Mouse (Mus musculus): ENCODE results near the gene Gprasp1. TPM values are rescaled to one million over a fixed set of nuclear protein-coding genes. Genes with fewer than 3 reads are reported as not detected.
"Not testable (repeated sequence)": the region's sequence is repeated elsewhere in the genome, so short reads cannot be mapped to it uniquely, and the experiment has no call there.

The Gprasp1 gene
- polyA plus RNA-seq (2012): 0.71 and 19.3 TPM in 2 replicates

DNA sequence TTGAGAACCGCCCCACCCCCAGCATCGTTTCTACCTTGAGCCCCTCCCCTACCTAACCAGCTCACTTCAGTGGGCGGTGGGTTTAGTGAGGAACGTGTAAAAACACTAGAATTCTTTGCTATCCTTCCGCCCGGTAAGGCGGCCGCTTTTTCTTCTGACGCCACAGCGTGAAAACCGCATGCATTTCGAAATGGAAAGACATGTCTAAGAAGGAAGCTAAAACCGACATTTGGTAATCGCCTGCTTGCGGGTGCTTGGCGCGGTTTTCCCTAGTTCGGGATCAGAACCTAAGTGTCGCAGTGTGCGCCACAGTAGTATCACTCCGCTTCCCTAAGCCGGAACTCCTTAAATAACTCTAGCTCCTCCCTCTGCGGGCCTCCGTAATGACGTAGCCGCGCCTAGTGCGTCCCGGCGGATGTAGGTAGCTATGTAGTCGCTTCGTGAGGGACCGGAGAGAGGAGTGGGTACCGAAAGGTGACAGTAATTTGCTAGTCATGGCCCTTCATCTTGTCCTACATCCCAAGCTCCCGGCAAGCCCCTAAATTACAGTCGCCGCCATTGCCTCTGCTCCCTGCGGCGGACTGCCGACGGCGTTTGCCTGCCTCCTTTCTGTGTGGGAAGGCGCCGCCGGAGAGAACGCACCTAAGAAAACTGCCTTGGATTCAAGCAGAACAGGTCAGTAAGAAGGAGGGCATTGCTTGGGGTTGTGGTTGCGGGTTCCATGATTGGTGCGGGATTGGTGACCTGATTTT is at the start of gene Gprasp1, which contains the start of gene Armcx5:
Gprasp1 (plus strand) TSS at position 430 of the 752 bp plus-strand sequence.
Armcx5 (plus strand) TSS at position 430 of the 752 bp plus-strand sequence.
- no peak for TF ChIP-seq GATA1 (IDR thresholded peaks at IDR 0.05; ENCODE audit: low read length)

DNA sequence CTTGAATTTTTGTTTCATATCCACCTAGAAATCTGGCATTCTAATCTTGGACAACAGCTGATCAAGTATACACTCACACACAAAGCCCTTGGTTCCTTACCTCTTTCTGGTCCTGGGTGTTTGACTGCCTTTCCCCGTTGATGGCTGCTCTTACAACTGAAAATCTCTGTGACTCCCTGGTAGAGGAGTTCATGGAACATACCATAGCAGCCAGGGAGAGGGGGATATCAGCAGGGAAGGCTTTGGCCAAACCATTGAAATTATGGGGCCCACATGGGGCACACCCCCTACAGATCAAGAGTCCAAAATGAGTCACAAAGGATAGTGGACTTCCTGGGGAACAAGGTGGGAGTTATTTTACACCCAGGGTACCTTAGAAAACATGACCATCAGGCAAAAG is 48.9 kb upstream of the Gprasp1 start, which contains the start of gene Tcp11x2:
Tcp11x2 (minus strand) TSS at position 158 of the 400 bp plus-strand sequence.
- no peak for TF ChIP-seq GATA1 (IDR thresholded peaks at IDR 0.05; ENCODE audit: low read length)

DNA sequence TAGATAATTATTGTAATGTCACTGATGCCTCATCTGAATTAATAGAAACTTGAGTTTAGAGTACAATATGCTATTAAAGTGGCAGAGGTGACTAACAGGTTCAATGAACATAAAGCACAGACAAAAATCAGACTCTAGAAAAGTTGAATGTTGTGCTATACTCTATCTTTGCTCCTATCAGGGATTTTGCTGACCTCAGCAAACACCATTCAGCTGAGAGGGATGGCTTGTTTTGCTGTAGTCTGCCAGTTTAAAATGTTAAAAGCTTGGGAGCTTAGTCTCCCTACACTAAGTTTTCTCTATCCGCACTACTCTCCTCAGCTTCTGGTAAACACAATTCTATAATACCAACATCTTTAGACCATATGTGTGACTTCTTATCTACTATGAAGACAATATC is 39.4 kb upstream of the Gprasp1 start:
- no peak for TF ChIP-seq GATA1 (IDR thresholded peaks at IDR 0.05; ENCODE audit: low read length)

DNA sequence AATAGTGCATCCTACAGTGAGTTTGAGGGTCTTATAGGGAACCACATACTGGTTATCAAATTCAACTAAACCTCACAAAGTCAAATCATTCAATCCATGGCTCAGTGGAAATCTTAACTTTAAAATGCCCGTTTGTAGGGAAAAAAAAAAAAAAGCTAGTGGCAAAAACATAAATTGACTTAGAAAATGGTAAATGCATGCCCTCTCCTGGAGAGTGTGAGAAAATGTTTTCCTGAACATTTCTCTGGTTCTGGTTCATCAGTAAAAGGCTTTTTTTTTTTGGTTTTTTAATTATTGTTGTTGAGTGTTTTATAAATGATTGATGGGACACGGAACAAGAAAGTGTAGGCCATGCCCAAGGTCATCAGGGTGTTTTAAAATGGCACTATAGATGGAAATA is 38.2 kb upstream of the Gprasp1 start:
- TF ChIP-seq GATA1 (IDR thresholded peaks at IDR 0.05; ENCODE audit: low read length): no peak

DNA sequence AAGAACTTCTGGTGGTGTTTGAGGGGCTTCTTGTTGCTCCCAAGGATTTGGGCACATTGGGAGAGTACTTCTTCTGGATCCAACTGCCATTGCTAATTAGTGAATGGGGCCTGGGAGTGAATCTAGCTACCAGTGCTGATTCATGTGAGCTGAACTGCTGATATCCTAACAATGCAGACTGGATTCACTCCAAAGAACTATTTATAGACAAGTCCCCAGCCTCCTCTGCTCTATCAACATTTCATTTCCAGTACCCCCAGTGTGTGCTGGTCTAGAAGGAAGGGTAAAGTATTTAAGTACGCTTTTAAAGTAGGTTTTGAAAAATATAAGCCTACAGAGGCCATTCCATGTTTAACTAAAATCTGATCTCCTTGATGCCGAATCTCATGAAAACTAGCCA is 29.7 kb upstream of the Gprasp1 start:
- TF ChIP-seq GATA1 (IDR thresholded peaks at IDR 0.05; ENCODE audit: low read length): no peak

DNA sequence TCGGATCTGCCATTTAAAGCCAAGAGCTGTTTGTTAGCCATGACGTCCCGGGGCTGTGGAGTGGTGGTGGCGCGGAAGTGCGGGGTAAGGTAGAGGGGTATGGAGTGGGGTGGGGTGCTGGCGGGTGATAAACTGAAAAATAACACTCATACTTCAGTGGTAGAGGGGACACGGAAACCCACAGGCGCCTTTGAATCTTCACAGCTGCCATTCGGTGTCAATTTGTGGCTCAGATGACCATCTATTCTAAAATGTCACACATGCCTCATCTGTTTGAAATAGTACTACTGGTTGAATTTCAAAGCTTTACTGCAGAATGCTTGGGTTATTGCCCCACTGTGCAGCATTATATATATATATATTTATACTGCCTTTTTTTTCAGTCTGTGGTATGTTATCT is 17.4 kb upstream of the Gprasp1 start, which contains the start of gene Tmsb15a:
Tmsb15a (minus strand) TSS at position 101 of the 400 bp plus-strand sequence.
- TF ChIP-seq GATA1 (IDR thresholded peaks at IDR 0.05; ENCODE audit: low read length): no peak

DNA sequence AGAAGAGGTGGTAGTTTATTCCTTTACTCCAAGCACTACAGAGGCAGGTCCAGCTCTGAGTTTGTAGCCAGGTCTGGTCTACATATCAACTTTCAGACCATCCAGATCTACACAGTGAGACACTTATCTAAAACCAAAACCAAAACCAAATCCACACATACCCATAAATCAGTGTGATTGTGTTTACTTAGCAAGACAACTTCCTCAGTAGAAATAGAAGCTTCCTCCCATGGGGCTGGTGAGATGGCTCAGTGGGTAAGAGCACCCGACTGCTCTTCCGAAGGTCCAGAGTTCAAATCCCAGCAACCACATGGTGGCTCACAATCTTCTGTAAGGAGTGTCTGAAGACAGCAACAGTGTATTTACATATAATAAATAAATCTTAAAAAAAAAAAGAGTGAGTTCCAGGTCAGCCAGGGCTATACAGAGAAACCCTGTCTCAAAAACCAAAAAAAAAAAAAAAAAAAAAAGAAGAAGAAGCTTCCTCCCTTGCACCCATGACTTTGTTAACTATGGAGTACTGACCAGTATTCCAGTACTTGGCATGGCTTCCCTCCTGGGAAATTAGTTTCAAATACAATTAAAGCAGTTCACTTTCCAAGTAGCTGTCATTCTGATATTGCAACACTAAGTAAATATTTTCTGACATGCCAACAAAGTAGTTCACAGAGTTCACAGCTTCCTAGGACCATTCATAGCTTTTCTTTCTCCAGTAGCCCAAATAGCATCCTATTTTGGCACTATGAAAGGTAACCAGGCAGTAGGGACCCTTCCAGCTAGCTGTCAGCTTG is 3.6 kb upstream of the Gprasp1 start:
- TF ChIP-seq GATA1 (IDR thresholded peaks at IDR 0.05; ENCODE audit: low read length): no peak

DNA sequence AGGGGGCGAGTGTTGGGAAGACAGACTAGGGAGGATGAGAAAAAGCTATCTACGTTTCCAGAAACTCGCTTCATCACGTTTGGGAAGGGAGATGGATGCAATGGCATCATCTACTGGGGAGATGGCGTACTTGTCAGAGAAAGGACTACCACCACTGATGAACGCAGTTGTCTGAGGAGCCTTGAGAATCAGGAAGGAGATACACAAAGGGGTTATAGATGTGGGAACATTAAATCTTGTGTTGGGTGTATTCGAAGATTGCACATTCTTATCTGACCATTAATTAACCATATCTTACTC is 473 bp downstream of the Gprasp1 start:
- no peak for TF ChIP-seq GATA1 (IDR thresholded peaks at IDR 0.05; ENCODE audit: low read length)

DNA sequence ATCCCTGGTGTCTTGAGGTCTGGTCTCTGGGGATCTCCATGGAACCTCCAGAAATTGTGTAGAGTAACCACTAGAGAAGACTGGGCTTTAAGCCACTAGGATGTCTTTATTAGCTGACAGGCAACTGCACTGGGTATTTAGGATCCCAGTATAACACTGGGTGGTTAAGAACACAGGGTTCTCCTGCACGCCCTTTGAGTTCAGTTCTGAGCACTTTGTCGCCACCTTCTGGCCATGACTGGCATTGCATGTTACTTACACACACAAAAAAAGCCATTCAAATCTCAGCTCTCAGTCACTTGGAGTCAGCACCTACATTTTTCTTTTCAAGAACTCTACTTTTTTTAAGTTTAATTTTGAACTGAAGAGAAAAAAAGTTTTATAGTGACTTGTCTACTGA is 10.3 kb downstream of the Gprasp1 start:
- TF ChIP-seq GATA1 (IDR thresholded peaks at IDR 0.05; ENCODE audit: low read length): no peak

DNA sequence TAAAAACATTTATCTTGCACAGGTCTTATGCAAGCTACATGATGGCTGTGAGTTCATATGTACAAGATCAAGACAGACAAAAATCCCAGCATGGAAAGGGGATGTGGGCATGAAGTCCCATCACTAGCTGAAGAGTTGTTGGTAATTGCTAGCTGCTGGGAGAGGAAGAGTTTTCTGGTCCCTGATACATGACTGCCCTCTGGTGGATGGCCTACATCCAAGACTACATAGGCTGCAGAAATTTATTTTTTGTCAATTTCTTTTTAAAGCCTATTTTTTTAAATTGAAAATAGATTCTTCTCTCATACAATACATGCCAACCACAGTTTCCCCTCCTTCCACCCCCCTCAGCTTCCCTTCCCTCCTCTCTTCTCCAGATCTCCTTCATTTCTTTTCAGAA is 19.2 kb downstream of the Gprasp1 start:
- no peak for TF ChIP-seq GATA1 (IDR thresholded peaks at IDR 0.05; ENCODE audit: low read length)

DNA sequence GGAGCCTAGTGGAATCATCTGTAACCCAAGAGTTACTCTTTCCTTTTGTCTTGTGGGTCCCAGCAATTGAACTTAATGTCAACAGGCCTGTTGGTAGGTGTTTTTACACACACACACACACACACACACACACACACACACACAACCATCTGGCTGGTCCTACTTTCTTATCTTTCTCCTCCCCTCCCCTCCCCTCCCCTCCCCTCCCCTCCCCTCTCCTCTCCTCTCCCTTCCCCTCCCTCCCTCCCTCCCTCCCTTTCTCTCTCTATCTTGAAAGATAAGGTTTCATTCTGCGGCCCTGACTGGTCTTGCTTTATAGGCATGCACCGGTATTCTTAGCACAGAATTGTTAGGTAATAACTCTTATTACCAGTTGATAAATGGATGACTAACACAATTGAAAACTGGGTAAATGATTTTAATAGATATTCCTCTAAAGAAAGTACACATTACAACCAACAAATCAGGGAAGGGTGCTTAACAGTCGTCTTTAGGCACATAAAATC is 25.6 kb downstream of the Gprasp1 start:
- TF ChIP-seq GATA1 (IDR thresholded peaks at IDR 0.05; ENCODE audit: low read length): no peak

DNA sequence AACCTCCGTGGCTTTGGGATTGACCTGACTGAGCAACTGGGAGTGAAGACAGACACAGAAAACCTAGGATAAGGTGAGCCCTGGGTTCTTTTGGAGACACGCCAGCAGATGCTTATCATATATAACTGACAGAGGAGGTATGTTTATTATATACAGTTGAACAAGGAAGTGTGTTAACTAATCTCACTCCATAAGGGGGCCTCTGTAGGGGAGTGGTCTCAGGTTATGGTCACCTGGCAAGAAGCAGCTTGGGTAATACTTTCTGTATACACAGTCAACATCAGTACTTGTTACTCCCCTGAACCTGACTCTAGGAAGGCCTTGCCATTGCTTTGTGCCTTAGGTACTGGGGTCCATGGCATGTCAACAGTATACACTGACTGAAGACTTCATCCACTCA is 26.0 kb downstream of the Gprasp1 start:
- no peak for TF ChIP-seq GATA1 (IDR thresholded peaks at IDR 0.05; ENCODE audit: low read length)

DNA sequence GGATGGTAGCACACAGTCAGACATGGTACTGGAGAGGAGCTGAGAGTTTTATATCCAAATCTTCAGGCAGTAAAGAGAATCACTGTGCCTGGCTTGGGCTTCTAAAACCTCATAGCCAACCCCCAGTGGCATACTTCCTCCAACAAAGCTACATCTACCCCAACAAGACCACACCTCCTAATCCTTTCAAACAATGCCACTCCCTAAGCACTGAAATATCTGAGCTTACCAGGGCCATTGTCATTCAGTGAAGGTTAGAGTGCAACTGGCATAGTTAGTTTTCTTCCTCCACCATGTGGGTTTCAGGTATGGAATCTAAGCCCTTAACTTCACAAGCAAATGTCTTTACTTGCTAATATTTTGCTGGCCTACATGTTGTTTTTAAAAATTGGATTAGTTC is 49.0 kb downstream of the Gprasp1 start:
- no peak for TF ChIP-seq GATA1 (IDR thresholded peaks at IDR 0.05; ENCODE audit: low read length)

DNA sequence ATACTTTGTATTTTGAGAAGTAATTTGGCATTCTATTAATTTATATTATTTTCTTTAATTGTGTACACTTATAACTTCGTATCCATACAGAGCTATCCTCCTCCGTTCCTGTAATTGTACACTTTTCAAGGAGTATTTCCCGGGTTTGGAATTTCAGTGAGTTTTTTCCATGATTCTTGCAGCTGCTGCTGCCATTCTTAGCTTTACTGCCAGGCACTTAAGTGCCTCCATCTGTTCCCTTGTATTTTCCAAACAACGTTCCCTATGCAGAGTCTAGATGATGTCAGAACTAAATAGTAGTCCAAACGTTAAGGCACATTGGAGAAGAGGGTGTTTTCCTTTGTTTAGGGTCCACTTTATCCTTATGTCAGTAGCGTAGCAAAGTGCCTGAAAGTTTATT is 49.8 kb downstream of the Gprasp1 start:
- no peak for TF ChIP-seq GATA1 (IDR thresholded peaks at IDR 0.05; ENCODE audit: low read length)

DNA sequence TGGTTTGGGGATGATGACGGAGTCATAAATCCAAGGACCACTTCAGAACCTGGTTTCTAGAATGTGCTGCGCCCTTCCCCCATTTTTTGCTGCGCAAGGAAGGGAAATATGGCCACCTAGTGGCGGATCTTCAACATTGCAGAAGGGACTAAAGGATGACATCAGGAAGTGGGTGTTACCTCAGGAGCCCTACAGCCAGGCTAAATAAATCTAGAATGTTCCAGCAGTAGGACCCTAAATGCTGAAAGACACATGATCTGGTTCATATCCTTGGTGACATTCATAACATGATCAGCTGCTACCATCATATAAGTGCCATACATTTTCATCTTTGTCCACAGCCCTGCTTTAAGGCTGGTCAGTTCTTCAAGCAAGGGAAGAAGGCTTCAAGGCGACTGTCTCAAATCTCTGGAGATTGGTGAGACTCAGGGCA is 54.7 kb downstream of the Gprasp1 start, which contains the start of gene Bhlhb9:
Bhlhb9 (plus strand) TSS at position 383 of the 433 bp plus-strand sequence.
- not testable (repeated sequence) for TF ChIP-seq GATA1 (IDR thresholded peaks at IDR 0.05; ENCODE audit: low read length)

DNA sequence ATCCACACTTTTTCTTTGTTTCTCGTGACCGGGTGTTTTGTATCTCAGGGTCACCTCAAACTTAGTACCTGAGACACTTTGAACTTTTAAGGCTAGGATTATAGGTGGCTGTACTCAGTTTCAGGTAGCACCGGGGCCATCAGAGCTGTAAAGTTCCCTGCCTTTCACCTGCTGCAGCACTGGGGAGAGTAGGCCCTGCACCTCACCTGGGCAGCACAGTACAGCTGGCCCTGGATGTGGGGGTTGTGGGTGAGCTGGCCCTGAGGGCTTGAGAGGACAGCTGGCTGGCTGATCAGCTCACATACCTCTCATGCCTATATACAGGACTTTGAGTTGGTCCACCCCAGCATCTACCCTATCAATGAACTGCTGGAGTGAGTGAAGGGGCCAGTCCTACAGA is 61.6 kb downstream of the Gprasp1 start:
- TF ChIP-seq GATA1 (IDR thresholded peaks at IDR 0.05; ENCODE audit: low read length): no peak
